Mouse (Mus musculus) MEL (cell line): Measurements from ENCODE around the gene Oxct1.

ENCODE experiments used
- CTCF ChIP-seq, 3 experiments: IDR thresholded peaks in 2 of 3; conservative IDR thresholded peaks in 1 of 3; 2 replicates each; pipeline ENCODE4 v1.5.1; 2011 to 2012; ENCODE audit warnings: low read length in 3 of 3, low read depth in 2 of 3, mild to moderate bottlenecking in 2 of 3, improper control_type of control experiment in 1 of 3, inconsistent platforms in 1 of 3, mixed read lengths in 1 of 3, moderate library complexity in 1 of 3; ENCODE audit not compliant: control insufficient read depth in 1 of 3, insufficient read depth in 1 of 3, poor library complexity in 1 of 3, severe bottlenecking in 1 of 3
- EP300 ChIP-seq, 2 experiments: IDR thresholded peaks; 2 replicates each; pipeline ENCODE4 v1.6.1; 2011; ENCODE audit warnings: improper control_type of control experiment in 2 of 2, low read length in 2 of 2, low read depth in 1 of 2, mild to moderate bottlenecking in 1 of 2
- MEF2A ChIP-seq: IDR thresholded peaks from 2 replicates; pipeline ENCODE4 v1.6.1; 2014; ENCODE audit warnings: low read depth, mild to moderate bottlenecking, inconsistent platforms, low read length, improper control_type of control experiment; ENCODE audit not compliant: poor library complexity, insufficient replicate concordance, severe bottlenecking; ENCODE audit errors: extremely low read depth
- ZC3H11A ChIP-seq: IDR thresholded peaks from 2 replicates; pipeline ENCODE4 v1.6.1; 2012; ENCODE audit warnings: low read depth, mild to moderate bottlenecking, inconsistent platforms, low read length, improper control_type of control experiment

DNA sequence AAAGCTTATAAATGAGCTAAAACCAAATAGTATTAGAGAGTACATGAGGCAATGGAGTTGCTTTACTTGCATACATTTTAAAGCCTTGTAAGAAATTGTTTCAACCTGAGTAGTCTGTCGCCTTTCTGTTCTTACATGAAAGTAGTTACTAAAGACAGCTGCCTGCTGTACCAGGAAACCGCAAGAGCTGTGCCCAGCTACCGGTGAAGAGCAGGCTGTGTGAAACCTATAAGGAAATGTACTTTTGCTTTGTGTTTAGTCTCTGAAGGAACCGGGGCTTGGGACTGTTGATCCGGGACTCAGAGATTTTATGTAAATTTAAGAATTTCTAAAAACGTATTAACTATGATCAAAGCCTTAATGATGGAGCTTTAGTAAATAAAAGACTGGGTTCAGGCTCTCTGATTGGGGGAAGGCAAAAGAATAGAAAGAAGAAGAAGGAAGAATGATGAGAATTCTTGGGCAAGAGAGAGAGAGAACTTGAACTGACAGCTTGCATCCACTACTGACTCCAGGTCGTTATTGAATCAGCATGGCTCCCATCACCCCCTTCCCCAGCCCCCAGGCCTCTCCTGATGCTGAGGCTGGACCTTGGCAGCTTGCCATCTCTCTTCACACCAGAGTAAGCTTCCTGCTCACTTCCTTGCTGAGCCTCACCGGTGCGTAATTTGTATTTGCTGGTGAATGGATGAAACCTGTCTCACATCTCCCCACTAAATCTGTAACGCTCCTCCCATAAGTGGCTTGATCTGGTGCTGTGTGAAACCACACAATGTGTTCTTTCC lies 59.6 kb downstream of the Oxct1 start:
- TF ChIP-seq MEF2A = no peak
- no peak for TF ChIP-seq EP300 (IDR thresholded peaks at IDR 0.05; ENCODE audit: low read depth in 1 of 2, low read length in 2 of 2)
- no peak for TF ChIP-seq CTCF (IDR thresholded peaks at IDR 0.05 in 2 of 3, conservative IDR thresholded peaks at IDR 0.05 in 1 of 3; ENCODE audit: control insufficient read depth in 1 of 3, insufficient read depth in 1 of 3, low read depth in 2 of 3, low read length in 3 of 3, poor library complexity in 1 of 3, severe bottlenecking in 1 of 3)
- TF ChIP-seq ZC3H11A = no peak
